Mouse (Mus musculus): Measurements from ENCODE around the gene Lrrc26.
A peak's percentile ranks its signal among the peaks of the same experiment; 100 is the strongest.
"Not testable (repeated sequence)": the region's sequence is repeated elsewhere in the genome, so short reads cannot be mapped to it uniquely, and the experiment has no call there.

Lrrc26 gene

DNA sequence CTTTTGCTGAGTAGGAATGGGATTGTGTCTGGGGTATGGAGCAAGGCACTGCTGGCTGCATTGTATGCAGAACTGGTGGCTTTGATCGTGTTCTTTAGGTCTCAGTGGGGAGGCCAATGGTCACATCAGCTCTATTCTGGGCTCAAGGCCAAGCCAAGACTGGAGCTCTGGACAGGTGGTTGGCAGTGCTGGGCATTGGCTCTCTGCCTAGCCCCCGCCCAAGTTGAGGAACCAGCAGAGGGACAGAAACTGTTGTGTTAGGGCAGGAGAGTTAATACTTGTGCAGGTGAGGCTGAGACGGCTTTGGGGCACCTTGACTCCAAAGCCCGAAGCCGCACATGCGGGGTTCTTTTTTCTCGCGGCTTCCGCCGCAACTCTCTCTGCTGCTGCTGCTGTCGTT, at the start of gene Lrrc26:
Lrrc26 (plus strand) TSS at position 265 of the 400 bp plus-strand sequence.
- no peak for DNase-seq (ENCODE audit: low read depth)

DNA sequence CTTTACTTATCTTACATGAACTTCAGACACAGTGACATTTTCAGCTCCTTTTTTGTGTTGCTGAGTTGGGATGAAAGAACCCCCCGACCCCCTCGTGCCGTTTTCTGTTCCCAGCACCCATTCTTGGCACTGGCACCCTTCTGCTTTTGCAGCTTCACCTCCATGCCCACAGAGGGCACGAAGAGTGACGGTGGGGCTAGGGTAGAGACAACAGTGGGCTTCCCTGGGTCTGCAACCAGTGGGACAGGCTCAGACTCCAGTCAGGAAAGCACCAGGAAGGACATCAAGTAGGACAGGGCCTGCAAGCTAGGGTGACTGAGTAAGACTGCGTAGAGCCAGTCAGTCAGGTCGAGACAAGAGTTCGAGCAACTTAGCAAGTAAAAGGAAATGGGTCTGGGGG, 49.4 kb upstream of the Lrrc26 start:
- DNase-seq (ENCODE audit: low read depth): no peak

DNA sequence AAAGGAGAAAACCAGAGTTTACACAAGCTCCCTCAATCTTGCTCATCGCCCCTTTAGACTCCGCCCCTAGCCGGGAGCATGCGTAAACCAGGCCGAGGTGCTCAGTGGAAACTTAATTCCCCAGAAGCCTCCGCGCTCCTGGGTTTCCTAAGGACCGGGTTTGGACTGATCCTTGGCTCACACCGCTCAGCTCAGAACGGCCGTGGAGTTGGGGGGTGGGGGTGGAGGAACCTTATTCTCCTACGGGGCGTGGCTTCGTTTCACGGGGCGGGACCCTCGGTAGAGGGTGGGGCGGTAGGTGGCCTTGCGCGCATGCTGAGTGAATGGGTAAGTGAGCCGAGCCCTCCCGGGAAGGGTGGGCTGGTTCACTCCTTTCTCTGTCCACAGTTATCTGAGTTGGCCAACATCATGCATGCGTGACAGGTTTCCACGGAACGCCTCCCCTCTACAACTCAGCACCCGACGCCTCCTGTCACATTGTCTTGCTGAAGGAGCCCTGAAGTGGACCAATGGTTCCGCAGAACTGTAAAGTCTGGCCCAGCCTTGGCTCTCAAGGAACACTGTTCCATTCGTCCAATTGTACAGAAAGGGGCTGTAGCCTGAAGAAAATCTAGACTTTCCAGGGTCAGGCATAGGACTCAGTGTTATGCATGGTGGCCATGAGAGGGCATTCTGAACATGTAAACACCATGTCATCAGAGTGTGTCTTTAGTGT, 48.8 kb upstream of the Lrrc26 start:
- DNase-seq (ENCODE audit: low read depth): peak; percentile 81

DNA sequence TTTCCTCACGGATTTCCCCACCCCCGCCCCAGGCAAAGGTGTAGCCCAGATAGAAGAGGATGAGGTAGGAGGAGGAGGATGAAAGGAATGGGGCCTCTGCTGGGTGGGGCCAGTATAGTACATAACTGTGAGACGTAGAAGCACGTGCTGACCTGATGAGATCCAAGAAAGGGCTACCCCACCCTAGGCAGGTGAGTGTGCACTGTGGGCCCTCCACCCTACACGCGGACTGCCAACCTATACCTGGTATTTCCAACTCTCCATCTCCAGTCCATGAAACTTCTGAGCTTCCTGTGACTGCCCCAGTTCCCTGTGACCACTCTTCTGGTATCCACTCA, 48.3 kb upstream of the Lrrc26 start:
- peak; percentile 60 for DNase-seq (ENCODE audit: low read depth)

DNA sequence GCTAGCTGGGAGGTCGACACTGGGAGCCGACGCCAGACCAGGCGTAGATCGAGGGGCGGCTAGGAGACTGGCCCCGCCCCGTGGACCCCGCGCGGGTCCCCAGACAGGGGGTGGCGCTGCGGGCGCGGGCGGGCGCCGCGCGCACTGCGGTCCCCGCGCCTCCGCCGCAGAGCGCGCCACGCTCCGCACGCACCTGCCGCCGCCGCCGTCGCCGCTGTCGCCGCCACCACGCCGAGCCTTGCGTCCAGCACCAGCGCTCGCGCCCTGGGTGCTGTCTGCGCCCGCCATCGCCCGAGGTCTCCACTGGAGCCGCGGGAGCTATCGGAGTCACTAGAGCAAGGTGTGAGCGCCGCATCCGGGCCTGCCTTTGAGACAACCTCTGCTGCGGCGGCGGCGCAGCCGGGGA, 47.6 kb upstream of the Lrrc26 start, which contains the start of the genes Rnf208 and Cysrt1:
Rnf208 (plus strand) TSS at position 155 of the 406 bp plus-strand sequence.
Cysrt1 (minus strand) TSS at position 352 of the 406 bp plus-strand sequence.
- peak; percentile 67 for DNase-seq (ENCODE audit: low read depth)

DNA sequence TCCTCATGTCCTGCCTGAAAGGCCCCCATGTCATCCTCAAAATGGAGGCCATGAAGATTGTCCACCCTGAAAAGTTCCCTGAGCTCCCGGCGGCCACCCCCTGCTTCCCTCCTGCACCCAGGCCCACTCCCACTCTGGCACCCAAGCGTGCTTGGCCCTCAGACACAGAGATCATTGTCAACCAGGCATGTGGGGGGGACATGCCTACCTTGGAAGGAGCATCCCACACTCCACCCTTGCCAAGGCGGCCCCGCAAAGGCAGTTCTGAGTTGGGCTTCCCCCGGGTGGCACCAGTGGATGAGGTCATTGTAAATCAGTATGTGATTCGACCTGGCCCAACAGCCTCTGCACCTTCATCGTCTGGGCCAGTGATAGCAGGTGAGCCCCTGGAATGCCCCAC, 46.4 kb upstream of the Lrrc26 start:
- DNase-seq (ENCODE audit: low read depth): no peak

DNA sequence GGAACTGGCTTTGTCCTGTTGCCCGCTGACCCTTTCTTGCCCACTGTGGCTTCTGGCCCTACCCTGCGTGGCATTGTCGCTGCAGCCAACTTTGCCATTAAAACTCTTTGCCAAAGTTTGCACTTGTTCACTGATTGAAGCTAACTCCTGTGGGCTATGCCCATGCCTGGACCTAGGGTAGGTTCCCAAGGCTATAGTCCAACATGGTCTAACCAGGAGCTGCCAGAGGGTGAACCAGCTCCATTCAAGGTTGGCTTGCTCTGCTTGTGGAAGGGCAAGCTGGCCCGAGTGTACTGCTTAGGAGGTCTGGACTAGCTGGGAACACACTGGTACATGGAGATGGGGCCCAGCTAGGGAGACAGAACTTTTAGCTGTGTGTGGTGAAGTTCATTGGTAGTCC, 45.6 kb upstream of the Lrrc26 start:
- DNase-seq (ENCODE audit: low read depth): no peak

DNA sequence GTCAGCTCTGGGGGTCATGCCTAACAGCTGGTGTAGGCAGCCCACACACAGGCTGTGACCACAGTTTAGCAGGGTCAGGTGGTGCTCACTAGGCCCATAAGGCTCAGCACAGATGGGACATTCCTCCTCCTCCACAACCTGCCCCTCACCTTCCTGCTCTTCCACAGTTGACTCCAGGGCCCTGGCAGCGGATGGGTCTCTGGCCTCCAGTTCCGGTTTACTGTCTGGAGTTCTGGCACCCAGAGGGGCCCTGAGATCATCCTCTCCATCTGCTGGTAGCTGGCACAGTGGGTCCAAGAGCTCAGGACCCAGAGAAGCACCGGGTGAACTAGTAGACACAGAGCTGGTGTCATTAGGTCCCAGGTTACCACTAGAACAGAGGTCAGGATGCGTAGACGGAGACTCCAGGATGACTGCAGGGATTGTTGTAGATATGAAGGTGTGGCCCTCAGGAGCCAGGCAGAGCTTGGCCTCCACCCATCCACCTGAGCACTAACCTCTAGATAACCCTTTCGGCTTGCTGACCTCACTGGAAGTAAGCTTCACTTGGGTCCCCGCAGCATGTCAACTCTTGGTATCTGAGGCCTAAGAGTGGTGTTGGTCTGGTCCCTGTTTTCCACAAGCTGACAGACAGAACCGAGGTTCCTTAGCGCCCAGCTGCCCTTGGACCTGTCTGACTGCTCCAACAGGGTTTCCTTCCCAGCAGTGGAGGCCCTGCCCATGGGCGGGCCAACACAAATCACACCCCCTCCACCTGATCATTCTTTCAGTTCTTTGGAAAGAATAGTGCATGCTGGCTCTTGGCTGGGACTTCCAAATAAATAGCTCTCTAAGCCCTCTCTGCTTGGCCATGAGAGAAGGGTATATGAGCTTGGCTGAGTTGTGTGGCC, 43.3 kb upstream of the Lrrc26 start, which contains the start of gene AL732309.1:
AL732309.1 (minus strand) TSS at position 681 of the 890 bp plus-strand sequence.
- no peak for DNase-seq (ENCODE audit: low read depth)

DNA sequence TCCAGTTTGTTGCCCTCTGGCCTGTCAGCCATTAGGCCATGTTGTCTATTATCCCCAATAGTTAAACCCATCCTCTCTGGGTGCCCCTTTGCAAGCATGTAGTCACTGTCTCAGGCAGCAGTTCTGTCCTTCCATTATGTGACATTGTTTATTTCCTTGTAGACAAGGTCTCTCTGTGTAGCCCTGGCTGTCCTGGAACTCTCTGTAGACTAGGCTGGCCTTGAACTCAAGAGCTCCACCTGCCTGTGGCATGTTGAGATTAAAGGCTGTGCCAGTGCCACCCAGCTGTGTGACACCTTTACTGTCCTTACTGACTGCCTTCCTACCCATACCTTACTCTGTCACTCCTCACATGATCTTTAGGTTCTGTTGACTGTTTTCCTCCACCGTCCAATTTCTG, 37.4 kb upstream of the Lrrc26 start:
- peak; percentile 66 for DNase-seq (ENCODE audit: low read depth)

DNA sequence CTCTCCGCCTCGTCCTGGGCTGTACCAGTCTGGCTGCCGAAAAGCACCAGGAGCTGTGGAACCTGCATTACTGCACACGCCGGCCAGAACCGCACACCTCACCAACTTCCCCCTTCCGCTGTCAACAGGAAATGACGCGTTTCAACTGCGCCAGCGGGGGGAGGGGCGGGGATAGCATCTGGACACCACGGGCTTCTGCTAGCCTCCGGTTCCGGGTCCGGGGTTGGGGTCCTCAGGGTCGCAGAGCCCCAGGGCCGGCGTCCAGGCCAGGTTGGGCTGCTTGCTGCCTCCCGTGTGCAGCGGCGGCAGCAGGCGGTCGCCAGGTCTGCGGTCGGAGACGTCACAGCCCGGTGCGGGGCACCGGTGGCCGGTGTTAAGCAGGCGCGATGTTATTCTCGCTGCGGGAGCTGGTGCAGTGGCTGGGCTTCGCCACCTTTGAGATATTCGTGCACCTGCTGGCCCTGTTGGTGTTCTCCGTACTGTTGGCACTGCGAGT, 34.4 kb upstream of the Lrrc26 start, which contains the start of gene Tmem203:
Tmem203 (plus strand) TSS at position 156 of the 496 bp plus-strand sequence.
- peak; percentile 97 for DNase-seq (ENCODE audit: low read depth)

DNA sequence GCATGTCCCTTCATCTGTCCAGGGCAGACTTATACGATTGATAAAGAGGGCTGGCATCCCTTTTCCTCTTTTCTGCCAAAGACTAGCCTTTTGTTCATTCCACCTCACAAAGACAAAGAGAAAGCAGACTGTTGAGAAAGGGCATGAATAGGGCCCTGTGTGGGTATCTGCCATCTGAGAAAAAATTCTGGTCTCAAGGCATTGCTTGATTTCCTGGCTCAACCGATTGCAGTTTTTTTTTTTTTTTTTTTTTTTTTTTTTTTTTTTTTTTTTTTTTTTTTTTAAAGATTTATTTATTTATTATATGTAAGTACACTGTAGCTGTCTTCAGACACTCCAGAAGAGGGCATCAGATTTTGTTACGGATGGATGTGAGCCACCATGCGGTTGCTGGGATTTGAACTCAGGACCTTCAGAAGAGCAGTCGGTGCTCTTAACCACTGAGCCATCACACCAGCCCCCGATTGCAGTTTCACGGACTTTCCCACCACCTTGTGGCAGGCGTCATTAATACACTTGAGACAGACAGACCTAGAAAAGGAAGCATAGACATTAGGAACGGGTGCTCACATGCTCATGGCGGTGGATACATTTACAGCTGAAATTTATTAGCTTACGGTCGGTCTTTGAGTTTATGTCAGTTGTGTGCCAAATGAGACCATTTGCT, 33.1 kb upstream of the Lrrc26 start:
- peak; percentile 89 for DNase-seq (ENCODE audit: low read depth)

DNA sequence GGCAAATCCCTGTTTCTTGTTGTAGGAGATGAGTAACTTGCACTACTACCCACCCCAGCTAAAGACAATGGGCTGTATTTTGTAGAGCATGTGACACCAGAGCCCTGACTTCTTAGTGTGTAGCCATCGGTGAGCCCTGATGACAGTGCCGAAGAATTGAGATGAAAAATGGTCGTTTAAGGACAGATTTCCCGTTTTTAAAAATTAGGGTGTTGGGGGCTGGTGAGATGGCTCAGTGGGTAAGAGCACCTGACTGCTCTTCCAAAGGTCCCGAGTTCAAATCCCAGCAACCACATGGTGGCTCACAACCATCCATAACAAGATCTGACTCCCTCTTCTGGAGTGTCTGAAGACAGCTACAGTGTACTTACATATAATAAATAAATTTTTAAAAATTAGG, 32.5 kb upstream of the Lrrc26 start:
- not testable (repeated sequence) for DNase-seq (ENCODE audit: low read depth)

DNA sequence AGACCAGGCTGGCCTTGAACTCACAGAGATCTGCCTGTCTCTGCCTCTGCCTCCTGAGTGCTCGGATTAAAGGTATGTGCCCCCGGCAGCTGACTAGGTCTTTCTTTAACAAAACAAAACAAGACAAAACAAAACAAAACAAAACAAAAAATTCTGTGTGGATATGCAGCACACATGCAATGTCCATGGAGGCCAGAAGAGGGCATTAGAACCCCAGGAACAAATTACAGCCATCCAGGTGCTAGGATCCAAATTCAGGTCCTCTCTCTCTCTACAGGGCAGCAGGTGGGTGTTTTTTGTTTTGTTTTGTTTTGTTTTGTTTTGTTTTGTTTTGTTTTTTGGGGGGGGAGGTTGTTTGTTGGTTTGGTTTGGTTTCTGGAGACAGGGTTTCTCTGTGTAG, 30.8 kb upstream of the Lrrc26 start:
- DNase-seq (ENCODE audit: low read depth): peak; percentile 65

DNA sequence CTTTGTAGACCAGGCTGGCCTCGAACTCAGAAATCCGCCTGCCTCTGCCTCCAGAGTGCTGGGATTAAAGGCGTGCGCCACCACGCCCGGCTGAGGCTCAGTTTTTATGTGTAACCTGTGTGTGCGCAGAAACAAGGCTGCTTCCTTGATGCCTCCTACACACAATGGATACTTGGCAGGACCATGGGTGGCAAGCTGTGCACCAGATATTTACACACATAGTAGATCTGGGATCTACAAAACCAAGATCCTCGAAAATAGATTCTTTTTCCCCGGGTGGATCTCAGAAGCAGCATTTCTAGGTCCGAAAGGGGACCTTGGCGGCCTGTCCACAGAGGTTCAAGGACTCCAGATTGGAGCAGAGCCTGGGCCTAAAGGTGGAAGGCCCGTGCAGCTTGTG, 27.8 kb upstream of the Lrrc26 start:
- no peak for DNase-seq (ENCODE audit: low read depth)

DNA sequence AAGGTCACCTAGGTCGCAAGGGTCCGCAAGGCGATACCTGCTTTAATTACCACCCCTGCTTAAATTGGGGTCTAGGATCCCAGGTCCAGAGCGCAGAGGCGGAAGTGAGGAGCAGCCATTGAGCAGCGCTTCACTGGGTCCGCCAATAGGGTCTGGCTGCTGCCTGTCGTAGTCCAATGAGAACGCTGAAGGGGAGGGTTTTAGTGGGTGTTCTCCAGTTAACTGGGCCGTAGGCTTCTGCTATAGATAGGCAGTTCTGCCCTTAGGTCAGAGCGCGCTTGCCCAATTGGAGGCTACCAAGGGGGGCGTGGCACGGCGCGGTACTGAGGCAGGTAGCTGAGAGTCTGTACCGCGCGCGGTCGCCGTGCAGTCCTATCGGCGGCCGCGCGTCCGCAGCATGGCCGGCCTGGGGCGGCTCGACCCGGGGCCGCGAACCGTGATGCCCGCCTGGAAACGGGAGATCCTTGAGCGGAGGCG, 27.4 kb upstream of the Lrrc26 start, which contains the start of gene Tprn:
Tprn (plus strand) TSS at position 328 of the 477 bp plus-strand sequence.
- DNase-seq (ENCODE audit: low read depth): peak; percentile 96

DNA sequence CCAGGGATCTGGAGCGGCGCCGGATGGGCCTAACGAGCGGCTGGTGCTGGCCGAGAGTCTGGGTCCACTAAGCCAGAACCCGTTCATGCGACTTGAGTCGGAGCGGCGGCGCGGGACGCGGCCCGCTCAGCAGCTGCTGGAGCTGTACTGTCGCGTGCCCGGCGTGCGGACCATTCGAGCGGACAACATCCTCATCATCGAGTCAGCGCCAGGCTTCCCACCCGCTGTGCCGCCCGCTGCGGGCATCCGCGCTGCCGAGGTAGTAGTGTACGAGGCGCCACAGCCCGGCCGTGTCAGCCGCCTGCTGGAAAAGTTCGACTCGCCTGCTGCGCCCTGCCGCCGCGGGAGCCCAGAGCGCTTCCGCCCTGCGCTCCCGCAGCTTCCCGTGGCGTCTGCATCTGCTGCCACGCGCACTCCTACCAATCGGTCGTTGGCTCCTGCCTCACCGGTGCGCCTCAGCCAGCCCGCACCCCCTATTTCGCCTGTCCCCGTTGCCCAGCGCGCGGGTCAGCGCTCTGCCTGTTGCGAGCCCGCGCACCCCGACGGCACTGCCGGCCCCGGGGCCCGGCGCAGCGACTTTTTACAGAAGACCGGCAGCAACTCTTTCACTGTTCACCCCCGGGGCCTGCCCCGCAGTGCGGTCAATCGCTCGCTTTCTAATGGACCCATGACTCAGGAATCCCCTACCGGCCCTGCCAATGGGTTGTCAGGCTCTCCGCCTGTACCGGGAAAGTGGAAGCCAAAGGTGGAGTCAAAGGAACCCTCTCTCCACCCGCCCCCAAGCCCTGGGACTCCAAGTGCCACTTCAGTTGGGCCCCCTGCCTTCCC, 26.7 kb upstream of the Lrrc26 start:
- peak; percentile 80 for DNase-seq (ENCODE audit: low read depth)

DNA sequence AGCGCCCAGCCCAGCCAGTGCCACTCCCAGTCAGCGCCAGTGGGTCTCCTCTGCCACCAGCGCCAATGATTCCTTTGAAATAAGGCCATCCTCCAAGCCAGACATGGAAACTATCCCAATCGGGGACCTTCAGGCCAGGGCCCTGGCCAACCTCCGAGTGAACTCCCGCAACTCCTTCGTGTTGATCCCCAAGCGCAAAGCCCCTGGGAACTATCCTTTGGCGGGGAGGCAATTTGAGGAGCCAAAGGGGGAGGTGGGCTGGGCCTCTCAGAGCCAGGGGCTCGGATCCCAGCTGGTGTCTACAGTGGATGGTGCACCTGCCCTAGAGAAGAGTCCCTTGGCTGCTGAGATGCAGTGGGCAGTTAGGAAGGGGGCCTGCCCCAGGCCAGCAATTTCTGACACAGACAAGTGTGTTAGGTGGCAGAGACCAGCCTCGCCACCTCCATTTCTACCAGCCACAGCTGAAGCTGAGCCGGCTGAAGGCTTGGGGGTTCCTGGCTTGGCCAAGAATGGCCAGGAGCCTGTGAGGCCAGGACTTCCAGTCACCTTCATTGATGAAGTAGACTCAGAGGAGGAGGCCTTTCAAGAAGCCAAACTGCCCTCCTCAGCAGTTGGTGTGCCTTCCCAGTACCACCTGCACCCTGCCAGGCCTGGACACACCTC, 26.0 kb upstream of the Lrrc26 start:
- DNase-seq (ENCODE audit: low read depth): no peak

DNA sequence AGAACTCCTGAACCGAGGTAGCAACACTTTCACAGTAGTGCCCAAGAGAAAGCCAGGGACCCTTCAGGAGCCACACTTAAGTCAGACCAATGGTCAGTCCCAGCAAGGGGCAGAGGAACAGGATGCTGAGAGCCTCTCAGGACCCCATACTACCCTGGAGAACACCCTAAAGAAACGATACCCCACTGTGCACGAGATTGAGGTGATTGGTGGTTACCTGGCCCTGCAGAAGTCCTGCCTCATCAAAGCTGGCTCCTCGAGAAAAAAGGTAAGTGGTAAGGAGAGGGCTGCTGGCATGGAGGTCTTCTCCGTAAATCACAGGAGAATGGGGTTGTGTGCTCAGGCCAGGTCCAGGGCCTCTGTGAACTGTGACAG, 25.4 kb upstream of the Lrrc26 start:
- no peak for DNase-seq (ENCODE audit: low read depth)

DNA sequence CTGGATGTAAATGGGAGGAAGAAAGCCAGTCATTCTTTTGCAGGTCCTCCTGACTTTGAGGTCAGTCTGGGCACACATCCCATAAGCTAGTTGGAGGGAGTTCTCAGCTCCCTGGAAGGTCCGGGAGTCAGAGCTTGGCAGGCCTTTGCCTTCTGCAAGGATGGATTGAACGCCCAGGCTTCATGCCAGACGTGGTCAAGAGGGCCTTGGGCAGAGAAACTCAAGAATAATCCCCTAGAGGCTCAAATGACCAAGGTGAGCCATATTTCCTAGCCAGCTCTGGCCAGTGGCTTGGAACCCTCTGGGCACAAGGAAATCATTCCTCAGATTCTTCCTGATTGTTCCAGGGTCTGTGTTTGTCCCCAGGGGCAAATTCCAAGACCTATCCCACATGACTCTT, 24.9 kb upstream of the Lrrc26 start:
- no peak for DNase-seq (ENCODE audit: low read depth)

DNA sequence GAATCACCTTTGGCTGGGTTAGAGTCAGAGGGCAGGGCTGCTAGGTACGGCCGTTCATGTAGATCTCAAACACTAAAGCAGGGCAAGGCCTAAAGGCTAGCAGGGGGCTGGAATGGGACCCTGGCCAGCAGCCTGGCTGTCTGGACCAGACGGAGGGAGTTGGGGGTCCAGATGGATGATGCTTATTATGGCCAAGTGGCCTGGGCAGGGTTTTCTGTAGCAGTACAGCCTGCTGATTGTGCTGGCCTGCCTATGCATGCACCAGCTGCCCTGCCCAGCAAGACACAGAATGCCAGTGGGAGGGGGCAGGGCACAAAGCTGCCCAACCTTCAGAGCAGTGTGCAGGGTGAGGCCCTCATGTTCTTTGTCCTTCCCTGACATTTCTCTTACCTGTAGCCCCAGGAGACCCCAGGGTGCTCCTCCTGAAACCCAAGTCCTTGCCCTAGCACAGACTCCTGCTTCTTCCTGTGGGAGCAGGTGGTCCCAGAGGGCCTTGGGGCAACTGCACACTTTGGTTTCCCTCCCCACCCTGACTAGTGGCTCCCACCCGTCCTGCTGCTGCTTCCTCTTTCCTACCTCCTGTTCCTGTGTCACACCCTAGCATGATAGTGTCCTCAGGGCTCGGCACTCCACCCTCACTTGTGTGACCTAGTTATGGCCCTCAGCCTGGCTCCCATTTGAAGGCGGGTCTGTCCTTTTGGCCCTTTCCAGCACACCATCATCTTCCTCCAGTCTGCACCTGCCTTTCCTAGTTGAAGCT, 23.6 kb upstream of the Lrrc26 start:
- no peak for DNase-seq (ENCODE audit: low read depth)
